8 mouse cellular contexts compared by ENCODE assay signal in genomic region chr9:66834318-66835096, GRCm38 (mm10). TPM values are rescaled to one million over a fixed set of nuclear protein-coding genes. Genes with fewer than 3 reads are reported as not detected.
DNase-seq lines count a peak whose midpoint lies in the region; ATAC-seq and TF ChIP-seq lines count a peak whose summit lies in the region.

Aph1c (minus strand) TSS chr9:66834726.

- no peak for TF ChIP-seq CTCF in heart, adult 2 months (IDR thresholded peaks at IDR 0.05)

- H3K79me2 ChIP-seq in heart, adult 2 months (replicated peaks; ENCODE audit: control insufficient read depth, insufficient read depth, low read length), result no peaks in the 10 kb centered on the region

- intact Hi-C loops in heart, adult 2 months (cut with DNase I), result loop anchor here (2.0 to 5.0 kb wide), 3 partner anchors 40 to 103 kb away; partner anchors contain the start of genes Aph1b and Rab8b

- H3K4me2 ChIP-seq in embryonic facial prominence, embryonic 14.5 days (ENCODE audit: low read depth, low read length), result peak within 1 kb of the TSS; percentile 99
- peak within 1 kb of the TSS; percentile 93 for H3K4me2 ChIP-seq in limb, embryonic 13.5 days (replicated peaks)
- peak within 1 kb of the TSS; percentile 98 for H3K4me2 ChIP-seq in midbrain, embryonic 16.5 days (ENCODE audit: low read length)

- under 1% methylated on average over 44 of the region's 58 CpGs for WGBS in embryonic facial prominence, embryonic 14.5 days
- under 1% methylated on average over 58 of the region's 58 CpGs for WGBS in heart, adult 2 months
- WGBS in limb, embryonic 13.5 days, result under 1% methylated on average over 58 of the region's 58 CpGs
- WGBS in midbrain, embryonic 16.5 days, result under 1% methylated on average over 56 of the region's 58 CpGs

- H3K27me3 ChIP-seq in embryonic facial prominence, embryonic 14.5 days (replicated peaks; ENCODE audit: control insufficient read depth, insufficient read depth, low read length), result no peaks in the 10 kb centered on the region
- H3K27me3 ChIP-seq in heart, adult 2 months (ENCODE audit: control insufficient read depth, insufficient read depth, low read length), result no peaks in the 10 kb centered on the region
- peaks cover 7% of the 10 kb centered on the region; the same call in 1 of the 2 replicates for H3K27me3 ChIP-seq in limb, embryonic 13.5 days
- no peaks in the 10 kb centered on the region for H3K27me3 ChIP-seq in midbrain, embryonic 16.5 days (ENCODE audit: control insufficient read depth, insufficient read depth, low read depth, low read length)

- peak; percentile 97 for DNase-seq in 3T3-L1 (ENCODE audit: low read depth, low spot score)
- DNase-seq in adrenal gland, postnatal 4 days (ENCODE audit: low spot score in 2 of 2), result peak; percentile 91 to 98
- peak; percentile 100 for DNase-seq in embryonic facial prominence, embryonic 14.5 days (ENCODE audit: low spot score)
- peak; percentile 97 to 99 for DNase-seq in heart, adult 2 months
- DNase-seq in kidney, adult 8-10 months, result peak; percentile 100
- DNase-seq in spleen, postnatal 10 days (ENCODE audit: low spot score in 2 of 2), result peak; percentile 99

- peak within 1 kb of the TSS; percentile 60 for H3K9ac ChIP-seq in embryonic facial prominence, embryonic 14.5 days (ENCODE audit: low read depth, low read length)
- peak within 1 kb of the TSS; percentile 58 for H3K9ac ChIP-seq in heart, adult 2 months (ENCODE audit: low read depth, low read length)
- H3K9ac ChIP-seq in limb, embryonic 13.5 days, result peak within 1 kb of the TSS; percentile 60
- peak within 1 kb of the TSS; percentile 63 for H3K9ac ChIP-seq in midbrain, embryonic 16.5 days (ENCODE audit: low read depth, low read length)

- H3K36me3 ChIP-seq in embryonic facial prominence, embryonic 14.5 days (ENCODE audit: control insufficient read depth, insufficient read depth, low read length), result no peaks in the 10 kb centered on the region
- no peaks in the 10 kb centered on the region for H3K36me3 ChIP-seq in heart, adult 2 months (ENCODE audit: control insufficient read depth, insufficient read depth, low read length)
- H3K36me3 ChIP-seq in limb, embryonic 13.5 days, result no peaks in the 10 kb centered on the region
- no peaks in the 10 kb centered on the region for H3K36me3 ChIP-seq in midbrain, embryonic 16.5 days (ENCODE audit: control insufficient read depth, insufficient read depth, low read length)

- H3K4me3 ChIP-seq in embryonic facial prominence, embryonic 14.5 days (ENCODE audit: low read depth, low read length), result peak within 1 kb of the TSS; percentile 63
- H3K4me3 ChIP-seq in heart, adult 2 months, result peak within 1 kb of the TSS; percentile 86
- H3K4me3 ChIP-seq in limb, embryonic 13.5 days, result peak within 1 kb of the TSS; percentile 61
- H3K4me3 ChIP-seq in midbrain, embryonic 16.5 days (ENCODE audit: low read depth, low read length), result peak within 1 kb of the TSS; percentile 62

- peak; percentile 68 for TF ChIP-seq POLR2A in heart, adult 2 months (IDR thresholded peaks at IDR 0.05; ENCODE audit: insufficient read depth, low read depth, low read length)

- peaks cover 12% of the 10 kb centered on the region for H3K4me1 ChIP-seq in embryonic facial prominence, embryonic 14.5 days (ENCODE audit: control insufficient read depth, insufficient read depth, low read length)
- peaks cover 2% of the 10 kb centered on the region for H3K4me1 ChIP-seq in heart, adult 2 months (ENCODE audit: control insufficient read depth, insufficient read depth, low read length)
- H3K4me1 ChIP-seq in limb, embryonic 13.5 days, result peaks cover 16% of the 10 kb centered on the region
- peaks cover 4% of the 10 kb centered on the region; the same call in 1 of the 2 replicates for H3K4me1 ChIP-seq in midbrain, embryonic 16.5 days (ENCODE audit: control insufficient read depth, insufficient read depth, low read length)

- TF ChIP-seq EP300 in heart, adult 2 months (IDR thresholded peaks at IDR 0.05; ENCODE audit: insufficient read depth, low read depth, low read length), result no peak; the same call in none of the 2 replicates

- peak; percentile 99 for ATAC-seq in embryonic facial prominence, embryonic 14.5 days (ENCODE audit: low read depth)
- peak; percentile 99 for ATAC-seq in limb, embryonic 13.5 days (ENCODE audit: low FRiP score, low read depth)
- peak; percentile 99 for ATAC-seq in midbrain, embryonic 16.5 days

- H3K27ac ChIP-seq in embryonic facial prominence, embryonic 14.5 days (replicated peaks; ENCODE audit: low read depth, low read length), result no peak within 1 kb of the TSS
- peak within 1 kb of the TSS; percentile 59 for H3K27ac ChIP-seq in heart, adult 2 months
- no peak within 1 kb of the TSS for H3K27ac ChIP-seq in limb, embryonic 13.5 days
- H3K27ac ChIP-seq in midbrain, embryonic 16.5 days (ENCODE audit: low read length), result no peak within 1 kb of the TSS

- no peaks in the 10 kb centered on the region for H3K9me3 ChIP-seq in embryonic facial prominence, embryonic 14.5 days (ENCODE audit: control insufficient read depth, low read length)
- no peaks in the 10 kb centered on the region for H3K9me3 ChIP-seq in limb, embryonic 13.5 days
- no peaks in the 10 kb centered on the region for H3K9me3 ChIP-seq in midbrain, embryonic 16.5 days (replicated peaks; ENCODE audit: control insufficient read depth, low read length, poor library complexity, severe bottlenecking)

RNA-seq across cellular contexts. Expression of gene Aph1c, which starts in this region (rescaled TPM):
- total RNA-seq in adrenal gland, postnatal 4 days (2021), result 10 to 100 TPM in 1 of 2 experiments, 1 to 10 TPM in 1; 9.6 to 10.4 TPM
- polyA plus RNA-seq in embryonic facial prominence, embryonic 14.5 days (2014; fragmentation: Nextera tagmentation; extraction: Ambion mirVana), result 3.8 and 4.4 TPM in 2 replicates
- 1 to 10 TPM; 1.1 to 1.2 TPM for total RNA-seq in heart, adult 2 months (2021)
- polyA plus RNA-seq in heart, adult 2 months (2012; rRNA removed), result 0.43 and 2.4 TPM in 2 replicates
- 4.2 and 5.1 TPM in 2 replicates for polyA plus RNA-seq in limb, embryonic 13.5 days (2015; fragmentation: Nextera tagmentation; extraction: Ambion mirVana)
- polyA plus RNA-seq in midbrain, embryonic 16.5 days (2015; fragmentation: Nextera tagmentation; extraction: Ambion mirVana), result 2.6 and 3.0 TPM in 2 replicates

Comparison
In these comparisons a context has a peak if more than half of its experiments do, and no peak if none do; other contexts are left out.
1. RNA of gene Aph1c (total RNA-seq): 9.6 to 10.4 TPM in adrenal gland, postnatal 4 days; 1.1 to 1.2 TPM in heart, adult 2 months; every median in the first group is over 4 times any median in the second.
2. Peak in every context shown above with its lines, with median percentiles within 50 percentile points of each other: DNase-seq, ATAC-seq, H3K4me2 ChIP-seq, H3K4me3 ChIP-seq and H3K9ac ChIP-seq.